Mouse (Mus musculus): Measurements from ENCODE around the gene Nkx2-2.

The Nkx2-2 gene

DNA sequence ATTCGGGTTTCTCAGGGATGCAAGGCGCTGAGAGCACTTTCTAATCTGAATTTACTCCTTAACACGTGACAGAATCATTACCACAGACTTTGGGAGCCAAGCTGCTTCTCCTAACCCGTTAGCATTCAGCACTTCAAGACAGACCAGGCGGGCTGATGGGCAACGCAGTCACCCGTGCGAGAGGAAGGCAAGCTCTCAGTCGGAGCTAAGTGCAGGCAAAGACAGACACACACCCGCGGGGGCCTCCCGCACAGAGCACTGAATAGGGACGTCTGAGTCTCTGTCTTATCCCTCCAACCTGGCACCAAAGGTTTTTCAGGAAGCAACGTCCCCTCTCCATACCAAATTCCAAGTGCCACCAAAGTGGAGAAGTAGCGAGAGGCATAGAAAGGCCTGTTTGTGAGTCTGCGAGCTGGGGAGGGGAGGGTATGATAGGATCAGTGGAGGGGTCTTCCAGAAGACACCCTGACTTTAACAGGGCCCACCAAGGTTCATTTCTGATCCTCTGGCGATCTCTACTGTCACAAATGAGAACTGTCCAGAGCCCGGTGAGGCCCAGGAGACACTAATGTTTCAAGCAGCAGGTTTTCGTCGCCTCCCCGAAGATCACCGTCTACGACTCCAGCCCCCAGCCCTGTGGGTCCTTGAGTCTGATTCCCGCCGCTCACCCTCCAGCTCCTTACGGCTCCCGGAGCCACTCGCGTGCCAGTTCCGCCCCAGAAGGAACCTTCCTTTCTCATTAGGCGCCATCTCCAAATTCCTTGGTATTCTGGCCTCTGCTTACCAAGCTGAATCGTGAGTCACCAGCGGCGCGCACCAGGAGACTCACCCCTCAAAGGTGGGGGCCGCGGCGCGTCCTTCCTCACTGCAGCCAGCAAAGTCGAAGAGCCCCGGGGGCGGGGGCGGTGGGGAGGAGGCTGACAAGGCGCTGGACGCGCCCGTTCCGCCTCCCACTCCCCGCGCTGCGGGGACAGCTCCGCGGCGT lies at the start of gene Nkx2-2:
Nkx2-2 (minus strand) TSS at position 973 of the 985 bp plus-strand sequence.
- in situ Hi-C loops (cut with MboI, MseI) = loop anchor here (5.0 kb wide), 1 partner anchor 356 kb away; no protein-coding TSS in a partner anchor

DNA sequence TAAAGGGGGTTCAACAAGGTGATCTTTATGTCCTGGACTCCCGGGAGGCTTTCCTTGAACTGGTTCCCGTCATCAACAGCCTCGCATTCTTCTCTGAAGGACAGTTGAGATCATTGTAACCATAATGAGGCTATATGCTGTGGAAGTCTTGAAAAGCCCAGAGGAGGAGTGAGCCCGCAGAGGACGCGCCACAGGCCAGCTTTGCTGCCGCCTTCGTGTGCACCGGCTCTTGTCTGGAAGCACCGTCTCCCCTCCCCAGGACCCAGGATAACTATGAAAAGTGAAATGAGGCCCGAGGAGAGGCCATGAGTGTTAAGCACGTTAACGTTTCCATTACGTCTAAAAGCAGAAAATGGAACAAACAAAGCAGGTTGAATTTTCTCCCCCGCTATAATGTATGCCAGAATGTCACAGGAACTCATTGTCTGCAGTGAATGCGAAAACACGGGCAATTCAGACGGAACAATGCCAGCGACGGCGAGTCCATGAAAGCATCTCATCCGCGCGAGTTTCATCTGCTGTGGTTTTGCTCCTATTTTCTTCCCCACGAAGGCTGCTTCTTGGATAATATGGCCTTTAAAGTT lies 41.8 kb upstream of the Nkx2-2 start:
- in situ Hi-C loops (cut with MboI, MseI) = no loop called here

DNA sequence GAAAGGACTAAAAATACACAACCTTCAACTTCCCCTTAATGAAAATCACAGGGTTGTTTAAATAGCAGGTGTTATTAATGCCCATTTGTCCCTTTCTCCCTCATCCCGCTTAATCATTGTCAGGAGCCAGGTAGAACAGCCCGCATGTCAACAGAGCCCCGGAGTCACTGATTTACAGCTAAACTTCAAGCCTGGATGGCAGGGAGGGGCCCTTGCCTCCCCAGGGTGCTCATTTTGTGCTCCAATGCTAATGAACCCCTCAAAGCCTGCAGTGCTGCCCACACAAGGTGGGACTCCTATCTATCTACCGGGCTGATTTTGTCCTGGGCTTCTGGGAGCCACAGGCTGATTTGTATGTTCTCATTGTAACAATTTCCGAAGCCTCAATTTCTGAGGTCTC lies 37.1 kb upstream of the Nkx2-2 start:
- in situ Hi-C loops (cut with MboI, MseI) = no loop called here

DNA sequence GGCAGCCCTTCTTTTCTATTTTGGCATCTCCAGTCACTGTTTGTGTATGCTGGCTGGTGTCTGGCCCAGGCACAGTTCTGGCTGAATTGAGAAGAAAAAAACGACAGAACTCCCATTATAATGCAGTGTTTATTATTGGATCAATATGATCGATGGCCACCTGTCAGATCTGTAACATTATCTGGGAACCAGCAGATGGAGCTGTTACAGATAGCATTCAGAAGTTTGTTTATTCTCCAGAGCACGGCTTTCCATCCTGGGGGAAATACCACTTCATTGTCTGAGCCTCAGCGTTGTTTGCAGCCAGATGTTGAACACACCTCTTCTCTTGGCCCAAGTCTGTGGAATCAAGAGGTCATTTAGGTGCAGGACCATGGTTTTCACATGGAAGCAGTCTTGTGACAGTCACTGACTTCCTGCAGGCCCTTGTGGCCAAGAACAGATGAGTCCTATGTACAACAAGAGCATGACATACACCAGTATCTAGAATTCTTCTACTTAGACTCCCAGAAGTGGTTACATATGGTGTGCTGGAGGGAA lies 11.1 kb upstream of the Nkx2-2 start:
- in situ Hi-C loops (cut with MboI, MseI) = no loop called here

DNA sequence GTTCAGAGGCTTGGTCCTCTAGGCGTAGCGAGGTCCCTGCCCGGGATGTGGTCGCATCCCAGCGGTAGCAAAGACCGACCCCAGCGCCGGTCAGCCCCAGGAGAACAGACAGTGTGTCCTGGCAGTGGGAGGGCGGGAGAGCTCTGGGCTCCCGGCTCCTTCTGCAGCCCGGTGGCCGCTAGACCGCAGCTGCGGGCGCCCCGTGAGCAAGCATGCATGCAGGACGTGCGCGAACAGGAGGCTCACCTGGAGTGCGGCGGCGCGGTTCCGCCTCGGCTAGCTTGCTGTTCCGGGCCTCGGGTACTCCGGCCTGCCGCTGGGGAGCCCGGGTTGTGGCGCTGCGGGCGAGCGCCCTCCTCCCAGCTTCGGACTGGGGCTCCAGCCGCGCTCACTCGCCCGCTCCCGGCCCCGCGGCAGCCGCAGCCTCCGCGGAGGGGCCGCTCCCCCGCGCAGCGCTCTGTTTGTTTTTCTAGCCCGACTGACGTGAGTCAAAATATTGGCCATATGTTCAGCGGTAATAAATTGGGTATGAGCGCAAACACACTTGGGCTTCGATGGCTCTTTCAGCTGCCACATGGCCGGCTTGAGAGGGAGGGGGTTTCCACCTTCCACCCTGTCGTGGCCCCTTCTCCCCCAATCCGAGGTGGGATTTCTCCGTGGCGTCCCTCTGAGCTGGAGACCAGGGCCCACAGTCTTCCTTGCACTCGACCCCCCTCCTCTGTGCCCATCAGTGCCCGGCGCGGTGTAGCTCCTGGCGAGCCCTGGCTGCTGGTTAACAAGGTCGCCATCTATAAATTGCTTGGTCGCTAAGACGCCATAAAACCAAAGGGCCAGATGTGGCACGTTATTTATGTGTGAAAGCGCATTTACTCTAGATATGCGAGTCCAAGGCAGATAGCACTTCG lies 920 bp upstream of the Nkx2-2 start:
- in situ Hi-C loops (cut with MboI, MseI) = loop anchor here (5.0 kb wide), 1 partner anchor 358 kb away; no protein-coding TSS in a partner anchor

DNA sequence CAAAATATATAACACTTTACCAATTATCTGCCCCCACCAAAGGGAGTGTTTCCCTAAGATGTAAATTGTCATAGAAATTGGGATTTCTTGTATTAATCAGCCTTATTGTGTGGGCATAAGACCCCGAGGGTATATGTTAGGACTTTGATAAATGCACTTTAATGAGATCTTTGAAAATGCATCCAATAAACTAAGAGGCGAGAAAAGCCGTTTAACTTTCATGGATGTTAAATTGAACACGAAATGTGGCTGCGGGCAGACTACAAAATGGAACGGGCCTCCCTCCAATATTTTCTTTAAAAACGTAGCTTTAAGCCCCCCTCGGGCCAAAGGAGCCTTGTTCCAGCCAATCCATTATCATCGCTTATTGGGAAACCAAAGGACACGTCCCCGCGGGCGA lies 1.3 kb downstream of the Nkx2-2 start:
- in situ Hi-C loops (cut with MboI, MseI) = loop anchor here (5.0 kb wide), 1 partner anchor 355 kb away; no protein-coding TSS in a partner anchor

DNA sequence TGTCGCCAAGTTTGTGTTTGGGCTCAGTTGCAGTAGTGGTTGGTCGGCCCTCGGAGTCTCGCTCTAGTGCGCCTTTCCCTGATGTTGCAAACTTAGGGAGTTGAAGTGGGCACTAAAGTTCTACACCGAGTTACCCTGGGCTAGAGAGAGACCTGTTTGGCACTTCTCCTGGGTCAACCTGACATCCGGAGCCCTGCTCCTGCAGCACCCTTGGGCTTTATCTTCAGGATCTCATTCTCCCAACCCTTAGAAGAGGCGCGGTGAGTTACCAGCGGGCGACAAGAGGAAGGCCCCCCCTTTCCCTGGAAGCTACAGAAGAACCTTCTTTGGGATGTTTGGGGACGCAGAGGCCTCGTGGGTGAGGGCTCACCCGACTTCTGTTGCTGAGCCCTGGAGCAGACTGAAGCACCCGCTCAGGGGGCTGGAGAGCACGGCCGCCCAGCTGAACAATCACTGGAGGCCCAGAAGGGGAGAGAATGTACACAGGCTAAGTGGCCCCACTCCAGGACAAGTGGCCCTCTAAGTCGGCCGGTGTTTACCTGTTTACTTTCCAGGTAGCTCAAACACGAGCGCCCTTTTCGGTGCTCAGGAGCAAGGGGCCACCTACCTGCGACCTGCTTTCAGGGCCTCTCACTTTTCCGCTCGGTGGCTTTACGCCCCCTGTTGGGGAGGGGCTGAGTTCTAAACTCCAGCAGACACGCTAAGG lies 3.6 kb downstream of the Nkx2-2 start:
- in situ Hi-C loops (cut with MboI, MseI) = loop anchor here (5.0 kb wide), 1 partner anchor 353 kb away; no protein-coding TSS in a partner anchor

DNA sequence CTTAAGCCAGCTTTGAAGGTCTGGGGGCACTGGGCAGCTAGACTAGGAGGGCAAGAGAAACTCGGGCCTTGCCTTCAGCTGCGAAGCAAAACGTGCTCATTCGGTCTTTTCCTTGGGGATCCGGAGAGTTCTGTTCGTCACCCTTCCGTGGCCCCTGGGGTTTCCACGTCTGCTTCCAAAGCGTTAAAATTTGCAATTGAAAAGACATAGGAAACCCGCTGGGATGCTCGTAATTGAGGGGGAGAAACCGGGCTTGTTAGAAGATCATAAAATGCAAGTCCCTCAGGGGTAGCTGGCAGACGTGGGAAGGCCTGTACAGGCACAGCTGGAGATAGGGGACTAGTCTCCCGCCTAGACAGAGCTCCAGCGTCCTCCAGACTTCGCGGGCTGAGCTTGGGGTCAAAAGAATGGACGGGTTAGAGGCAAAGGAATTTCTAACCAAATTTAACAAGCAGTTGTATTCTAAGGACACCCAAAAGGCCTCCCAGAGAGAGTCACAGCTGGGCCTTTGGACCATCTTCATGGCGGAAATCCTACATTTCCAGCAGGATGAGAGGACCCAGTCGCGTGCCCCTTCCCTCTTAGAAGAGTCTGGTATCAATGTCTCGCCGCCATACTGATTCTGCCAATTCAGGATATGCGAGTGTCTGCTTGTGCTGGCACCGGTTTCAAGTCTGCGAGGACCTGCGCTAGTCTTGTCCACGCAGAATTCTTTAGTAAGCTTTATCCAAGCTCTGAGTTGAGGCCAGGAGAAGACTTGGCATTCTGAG lies 4.3 kb downstream of the Nkx2-2 start:
- in situ Hi-C loops (cut with MboI, MseI) = loop anchor here (5.0 to 10.0 kb wide), 2 partner anchors 105 to 352 kb away; partner anchors contain the start of gene Nkx2-4

DNA sequence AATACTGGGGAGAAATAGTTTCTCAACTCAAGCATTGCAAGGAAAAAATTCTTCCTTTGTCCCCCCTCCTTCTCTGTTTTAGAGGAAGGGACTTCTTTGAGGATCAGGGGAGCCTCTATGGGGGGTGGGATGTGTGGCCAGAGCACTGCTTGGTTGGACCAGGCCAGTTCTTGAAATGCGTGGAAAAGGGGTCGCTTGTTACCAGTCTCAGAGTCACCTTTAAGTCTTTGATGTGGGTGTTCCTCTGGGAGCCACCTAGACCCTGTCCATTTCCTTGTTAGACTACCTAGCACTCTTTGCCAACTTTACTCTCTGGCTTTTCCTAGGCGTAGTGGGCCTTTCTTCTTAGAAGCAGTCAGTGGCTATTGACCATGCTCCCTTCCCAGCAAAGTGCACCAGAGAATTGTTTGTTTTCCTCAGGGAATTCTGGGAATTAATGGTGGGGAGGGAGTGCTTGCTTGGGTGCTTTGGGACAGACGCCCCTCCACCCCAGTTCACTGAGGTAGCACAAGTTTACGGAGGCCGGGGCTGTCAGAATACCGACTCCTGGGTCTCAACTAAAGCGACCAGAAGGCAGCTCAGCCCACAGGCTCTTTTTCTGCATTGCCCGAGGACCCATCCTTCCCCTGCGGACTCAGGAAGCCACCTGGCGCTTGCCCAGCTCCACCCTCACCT lies 5.0 kb downstream of the Nkx2-2 start:
- in situ Hi-C loops (cut with MboI, MseI) = loop anchor here (10.0 kb wide), 1 partner anchor 104 kb away; the partner anchor contains the start of gene Nkx2-4

DNA sequence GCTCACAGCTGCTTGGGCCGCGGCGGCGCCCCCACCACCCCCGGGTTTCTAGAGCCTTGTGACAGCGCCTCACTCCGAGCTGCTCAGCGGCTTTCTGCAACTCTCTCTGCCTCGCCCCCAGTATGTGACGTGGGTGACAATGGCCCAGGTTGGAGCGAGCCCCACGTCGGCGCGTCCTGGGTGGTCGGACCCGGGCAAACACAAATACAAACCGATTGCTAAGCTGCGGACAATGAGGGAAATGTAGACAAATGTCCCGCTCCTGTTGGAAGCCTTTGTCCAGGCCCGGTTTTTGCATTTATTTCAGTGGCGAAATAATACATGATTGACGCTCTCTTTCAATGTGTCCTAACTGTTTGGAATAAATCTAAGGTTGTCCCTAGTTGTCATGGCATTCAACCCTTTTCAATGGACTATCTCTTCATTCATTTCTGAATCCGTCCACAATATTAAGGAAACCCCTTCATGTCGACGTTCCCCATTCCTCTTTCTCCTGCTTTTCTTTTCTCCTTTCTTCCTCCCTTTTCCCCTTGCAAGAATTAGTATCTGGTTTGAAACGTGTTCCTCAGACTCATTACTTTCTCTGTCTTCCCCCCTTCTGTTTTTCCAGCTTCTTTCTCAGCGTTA lies 5.9 kb downstream of the Nkx2-2 start:
- in situ Hi-C loops (cut with MboI, MseI) = loop anchor here (10.0 kb wide), 1 partner anchor 103 kb away; the partner anchor contains the start of gene Nkx2-4

DNA sequence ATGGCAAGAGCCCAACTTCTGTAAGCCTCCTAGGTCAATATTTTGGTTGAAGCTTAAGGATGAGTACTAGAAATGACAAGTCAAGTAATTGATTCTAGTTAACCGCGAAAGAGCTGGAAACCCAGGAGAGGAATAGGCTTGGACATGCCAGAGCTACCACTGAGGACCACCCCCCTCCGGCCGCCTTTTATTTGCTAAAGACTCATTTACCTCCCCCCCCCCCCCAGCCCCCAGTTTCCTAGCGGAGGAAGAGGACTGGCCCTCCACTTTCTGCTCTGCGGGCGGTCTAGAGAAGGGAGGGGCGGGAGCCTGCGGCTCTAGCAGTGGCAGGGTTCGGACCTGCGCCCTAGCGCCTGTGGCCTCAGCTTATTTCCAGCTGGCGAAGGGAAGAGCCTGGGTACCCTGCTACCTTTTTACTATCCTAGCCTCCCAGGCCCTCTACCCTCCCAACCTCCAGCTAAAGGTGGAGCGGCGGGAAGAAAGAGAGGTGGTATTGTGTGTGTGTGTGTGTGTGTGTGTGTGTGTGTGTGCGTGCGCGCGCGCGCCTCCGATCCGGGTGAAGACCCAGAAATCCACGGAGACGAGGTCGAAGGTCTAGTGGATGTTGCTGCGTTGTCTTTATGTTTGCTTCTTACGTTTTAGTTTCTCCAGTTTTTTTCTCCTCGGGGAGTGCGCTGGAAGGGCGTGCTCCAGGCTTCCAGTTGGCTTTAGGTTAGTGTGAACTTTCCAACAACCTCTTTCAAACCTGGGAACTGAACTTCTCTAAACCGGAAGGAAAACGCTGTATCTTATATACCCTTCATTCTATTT lies 6.8 kb downstream of the Nkx2-2 start:
- in situ Hi-C loops (cut with MboI, MseI) = loop anchor here (10.0 kb wide), 1 partner anchor 102 kb away; the partner anchor contains the start of gene Nkx2-4

DNA sequence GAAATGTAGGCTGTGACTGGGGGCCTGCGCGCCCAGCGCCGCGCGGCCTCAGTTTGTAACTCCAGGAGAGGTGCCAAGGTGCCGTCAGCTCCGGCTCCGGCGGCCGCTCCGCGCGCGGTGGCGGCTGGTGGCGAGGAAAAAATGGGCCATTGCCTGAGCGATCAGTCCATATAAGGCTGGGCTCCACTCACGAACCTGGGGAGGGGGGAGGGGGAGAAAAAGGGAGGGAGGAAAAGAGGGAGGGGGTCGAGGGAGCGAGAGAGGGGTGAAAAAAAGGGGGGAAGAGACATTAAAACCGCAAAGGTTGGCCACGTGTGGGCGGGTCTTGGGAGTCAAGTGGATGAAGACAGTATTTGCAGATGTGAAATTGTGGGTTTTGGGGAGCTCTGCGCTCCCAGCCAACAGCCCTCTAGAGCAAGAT lies 7.8 kb downstream of the Nkx2-2 start:
- in situ Hi-C loops (cut with MboI, MseI) = loop anchor here (10.0 kb wide), 1 partner anchor 101 kb away; the partner anchor contains the start of gene Nkx2-4

DNA sequence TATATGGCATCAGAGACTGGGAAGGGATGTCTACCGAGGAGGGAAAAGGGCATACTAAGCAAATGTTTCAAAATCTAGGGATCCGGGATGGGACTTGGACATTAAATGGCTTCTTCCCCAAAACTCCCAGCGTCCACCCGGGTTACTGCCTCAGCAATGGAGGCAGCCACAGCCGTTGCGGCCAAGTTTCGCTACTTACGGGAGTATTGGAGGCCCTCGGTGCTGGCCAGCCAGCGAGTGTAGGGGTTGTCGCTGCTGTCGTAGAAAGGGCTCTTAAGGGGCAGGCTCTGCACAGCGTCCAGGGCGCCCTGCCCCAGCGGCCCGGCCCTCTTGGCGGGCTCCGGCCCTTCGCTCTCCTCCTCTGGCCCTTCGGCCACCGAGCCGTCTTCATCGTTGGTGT lies 8.5 kb downstream of the Nkx2-2 start:
- in situ Hi-C loops (cut with MboI, MseI) = loop anchor here (10.0 kb wide), 1 partner anchor 101 kb away; the partner anchor contains the start of gene Nkx2-4

DNA sequence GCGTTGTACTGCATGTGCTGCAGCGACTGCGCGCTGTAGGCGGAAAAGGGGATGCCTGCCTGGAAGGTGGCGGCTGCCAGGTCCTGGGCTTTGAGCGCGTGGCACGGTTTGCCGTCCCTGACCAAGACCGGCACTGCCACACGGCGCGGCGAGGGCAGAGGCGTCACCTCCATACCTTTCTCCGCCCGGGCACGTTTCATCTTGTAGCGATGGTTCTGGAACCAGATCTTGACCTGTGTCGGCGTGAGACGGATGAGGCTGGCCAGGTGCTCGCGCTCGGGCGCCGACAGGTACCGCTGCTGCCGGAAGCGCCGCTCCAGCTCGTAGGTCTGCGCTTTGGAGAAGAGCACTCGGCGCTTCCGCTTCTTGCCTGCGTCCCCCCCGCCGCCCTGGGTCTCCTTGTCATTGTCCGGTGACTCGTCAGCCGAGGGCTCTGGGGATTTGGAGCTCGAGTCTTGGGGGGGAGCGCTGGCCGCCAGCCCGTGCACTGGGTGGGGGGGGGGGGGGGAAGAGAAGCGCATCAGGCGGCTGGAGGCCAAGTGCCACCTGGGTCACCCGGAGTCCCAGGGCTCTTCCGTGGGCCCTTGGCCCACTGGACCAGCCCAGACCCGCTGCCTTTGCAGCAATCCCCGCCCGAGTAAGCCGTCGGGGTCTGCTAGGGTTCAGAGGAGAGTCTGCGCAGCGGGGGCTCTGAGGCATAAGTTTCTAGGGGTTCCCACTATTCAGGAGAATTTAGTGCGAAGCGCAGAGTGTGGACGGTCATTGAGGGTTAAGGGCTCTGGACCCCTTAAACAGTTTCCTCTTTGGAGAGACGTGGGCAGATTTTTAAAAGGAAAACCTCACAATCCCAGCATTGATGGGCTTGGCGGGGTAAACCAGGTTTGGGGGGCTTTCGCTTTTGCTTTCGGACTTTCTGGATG lies 9.7 kb downstream of the Nkx2-2 start:
- in situ Hi-C loops (cut with MboI, MseI) = loop anchor here (5.0 to 10.0 kb wide), 2 partner anchors 100 to 227 kb away; partner anchors contain the start of gene Nkx2-4

DNA sequence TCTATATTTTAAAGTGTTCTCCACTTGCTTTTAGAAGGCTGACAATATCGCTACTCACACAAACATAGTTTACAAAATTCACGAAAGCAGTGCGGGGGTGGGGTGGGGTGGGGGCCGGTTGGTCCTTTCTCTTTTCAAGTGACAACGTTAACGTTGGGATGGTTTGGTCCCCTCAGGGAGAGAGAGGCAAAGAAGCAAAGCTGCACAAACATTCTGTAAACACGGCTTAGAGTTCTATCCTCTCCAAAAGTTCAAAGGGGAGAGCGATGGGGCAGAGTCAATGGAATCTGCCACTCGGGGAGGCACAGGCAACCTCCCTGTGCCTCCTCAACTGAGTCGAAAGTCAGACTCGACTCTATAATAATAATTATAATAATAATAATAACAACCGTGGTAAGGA lies 10.5 kb downstream of the Nkx2-2 start:
- in situ Hi-C loops (cut with MboI, MseI) = loop anchor here (5.0 to 10.0 kb wide), 2 partner anchors 99 to 226 kb away; partner anchors contain the start of gene Nkx2-4

DNA sequence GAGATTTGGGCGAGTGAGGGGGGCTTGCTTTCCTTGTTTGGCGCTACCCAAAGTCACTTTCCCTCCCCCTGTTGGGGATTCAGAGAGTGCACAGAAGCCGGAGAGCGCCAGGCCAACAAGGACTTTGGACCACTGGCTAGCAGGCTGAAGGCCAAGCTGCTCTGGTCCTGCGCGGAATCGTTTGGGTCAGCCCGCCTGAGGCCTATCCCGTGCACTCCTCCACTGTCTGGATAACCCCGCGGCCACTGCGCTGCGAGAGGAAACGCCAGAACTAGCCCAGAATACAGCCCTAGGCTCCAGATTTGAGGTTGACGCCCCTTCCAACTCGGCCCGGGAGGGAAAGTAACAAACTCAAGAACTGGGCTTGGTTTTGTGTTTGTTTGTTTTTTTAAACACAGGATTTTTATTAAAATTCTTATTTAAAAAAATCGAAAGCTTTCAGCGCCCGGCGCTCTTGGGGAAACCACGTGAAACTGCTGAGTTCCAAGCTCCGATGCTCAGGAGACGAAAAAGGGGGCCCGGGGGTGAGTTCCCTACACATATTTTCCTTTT lies 11.3 kb downstream of the Nkx2-2 start:
- in situ Hi-C loops (cut with MboI, MseI) = loop anchor here (5.0 to 10.0 kb wide), 2 partner anchors 98 to 225 kb away; partner anchors contain the start of gene Nkx2-4

All from T-helper 2 cell (primary cell).